Mouse (Mus musculus) brain, embryonic 14.5 days (tissue): ENCODE results near the gene Ppp1r12a. TPM values are rescaled to one million over a fixed set of nuclear protein-coding genes. Genes with fewer than 3 reads are reported as not detected.

Source experiments
- DNase-seq: peaks from one replicate; pipeline ENCODE4 v3.0.0-alpha.2; 2011; ENCODE audit warnings: low read depth
- CTCF ChIP-seq: fragments of 200-500 bp; IDR thresholded peaks from 2 replicates; pipeline ENCODE4 v1.5.1; 2012; ENCODE audit warnings: inconsistent platforms, mild to moderate bottlenecking, moderate library complexity, borderline replicate concordance; ENCODE audit not compliant: insufficient read depth, insufficient read length; ENCODE audit errors: extremely low read depth
- POLR2A ChIP-seq: fragments of 200-500 bp; IDR thresholded peaks from 2 replicates; pipeline ENCODE4 v1.6.1; 2012; ENCODE audit warnings: mild to moderate bottlenecking, inconsistent platforms, borderline replicate concordance; ENCODE audit not compliant: poor library complexity, insufficient read depth, insufficient read length, severe bottlenecking; ENCODE audit errors: extremely low read depth
- polyA plus RNA-seq: library from polyadenylated mRNA; depleted of rRNA; stranded (reverse); fragments of >200 nt; gene quantifications from 2 replicates; pipeline ENCODE4 v1.2.3, GENCODE M21; 2012

Gene Ppp1r12a
- polyA plus RNA-seq, 1 experiment: 66.0 TPM

- TF ChIP-seq POLR2A (no peak), CTCF (no peak)
- DNase-seq: no peak
Observed at GRCm38 (mm10) chr10:108298841-108299545, 137.0 kb downstream of the Ppp1r12a start.

- no peak for DNase-seq
- TF ChIP-seq POLR2A (no peak), CTCF (no peak)
Observed at GRCm38 (mm10) chr10:108299828-108300227, 137.8 kb downstream of the Ppp1r12a start.

- no peak for TF ChIP-seq POLR2A
- peak; percentile 84 for TF ChIP-seq CTCF
- DNase-seq: peak; percentile 87
Observed at GRCm38 (mm10) chr10:108300843-108301242, 138.8 kb downstream of the Ppp1r12a start.

GRCm38 (mm10) chr10:108307772-108308171, 145.8 kb downstream of the Ppp1r12a start:
- peak; percentile 43 for DNase-seq
- TF ChIP-seq CTCF: no peak

- TF ChIP-seq CTCF: no peak
- TF ChIP-seq POLR2A: no peak
- no peak for DNase-seq
Observed at GRCm38 (mm10) chr10:108310195-108310594, 148.2 kb downstream of the Ppp1r12a start.

GRCm38 (mm10) chr10:108311396-108311795, 149.4 kb downstream of the Ppp1r12a start:
- TF ChIP-seq POLR2A (no peak), CTCF (no peak)
- no peak for DNase-seq

GRCm38 (mm10) chr10:108313845-108314244, 151.9 kb downstream of the Ppp1r12a start:
- DNase-seq: no peak
- TF ChIP-seq CTCF (no peak), POLR2A (no peak)

- TF ChIP-seq CTCF: no peak
- no peak for TF ChIP-seq POLR2A
- no peak for DNase-seq
Observed at GRCm38 (mm10) chr10:108314396-108314795, 152.4 kb downstream of the Ppp1r12a start.

GRCm38 (mm10) chr10:108315236-108315635, 153.2 kb downstream of the Ppp1r12a start:
- TF ChIP-seq CTCF (no peak), POLR2A (no peak)
- no peak for DNase-seq

- no peak for DNase-seq
- no peak for TF ChIP-seq POLR2A
- no peak for TF ChIP-seq CTCF
Observed at GRCm38 (mm10) chr10:108328356-108328755, 166.4 kb downstream of the Ppp1r12a start.

- no peak for TF ChIP-seq POLR2A
- TF ChIP-seq CTCF: no peak
- DNase-seq: no peak
Observed at GRCm38 (mm10) chr10:108328983-108329382, 167.0 kb downstream of the Ppp1r12a start.

- DNase-seq: no peak
Observed at GRCm38 (mm10) chr10:108329771-108330170, 167.8 kb downstream of the Ppp1r12a start.

GRCm38 (mm10) chr10:108330964-108331363, 169.0 kb downstream of the Ppp1r12a start:
- no peak for TF ChIP-seq CTCF
- no peak for TF ChIP-seq POLR2A
- DNase-seq: no peak

More at GRCm38 (mm10) chr10:108329771-108330170, 167.8 kb downstream of the Ppp1r12a start:
- no peak for TF ChIP-seq CTCF
- no peak for TF ChIP-seq POLR2A
